Mouse (Mus musculus): ENCODE results near the gene Hdac11. TPM values are rescaled to one million over a fixed set of nuclear protein-coding genes. Genes with fewer than 3 reads are reported as not detected.
"Not testable (repeated sequence)": the region's sequence is repeated elsewhere in the genome, so short reads cannot be mapped to it uniquely, and the experiment has no call there.

Gene Hdac11
- total and polyA plus RNA-seq, 3 experiments = 0.54 to 1.4 (median 1.4) TPM

DNA sequence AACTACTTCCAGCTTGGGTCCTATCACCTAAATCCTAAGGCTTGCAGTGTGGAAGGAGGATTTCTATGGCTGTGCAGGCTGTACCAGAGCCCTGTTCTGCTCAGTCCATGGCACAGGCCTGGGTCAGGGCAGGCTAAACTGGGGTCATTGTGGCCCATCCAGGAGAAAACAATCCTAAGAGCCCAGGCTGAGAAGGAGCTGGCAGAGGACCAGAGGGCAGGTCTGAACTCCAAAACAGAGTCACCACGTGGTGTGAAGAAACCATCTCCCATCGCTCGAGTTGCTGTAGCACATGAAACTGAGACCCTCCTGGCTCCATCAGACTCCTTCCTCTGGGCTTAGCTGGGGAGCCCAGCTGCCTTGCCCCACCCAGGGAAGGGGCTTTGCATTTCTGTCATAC lies 48.9 kb downstream of the Hdac11 start:
- Histone ChIP-seq H3K4me3 (ENCODE audit: low read depth, low read length) (no peak overlapping the region), H3K27me3 (ENCODE audit: insufficient read depth, low read length) (peaks cover 14% of the 10 kb centered on the region), H3K9me3 (replicated peaks) (no peaks in the 10 kb centered on the region), H3K4me1 (ENCODE audit: insufficient read depth, low read depth, low read length) (no peaks in the 10 kb centered on the region), H3K36me3 (replicated peaks) (no peaks in the 10 kb centered on the region)
- DNase-seq (ENCODE audit: low spot score) (no peak), ATAC-seq (ENCODE audit: extremely low read depth, insufficient number of reproducible peaks, low FRiP score, poor library complexity, severe bottlenecking) (no peak)
- TF ChIP-seq GATA2 (IDR thresholded peaks at IDR 0.05; ENCODE audit: borderline replicate concordance, low read depth, low read length) (no peak), CTCF (IDR thresholded peaks at IDR 0.05; ENCODE audit: low read depth, low read length) (no peak)

DNA sequence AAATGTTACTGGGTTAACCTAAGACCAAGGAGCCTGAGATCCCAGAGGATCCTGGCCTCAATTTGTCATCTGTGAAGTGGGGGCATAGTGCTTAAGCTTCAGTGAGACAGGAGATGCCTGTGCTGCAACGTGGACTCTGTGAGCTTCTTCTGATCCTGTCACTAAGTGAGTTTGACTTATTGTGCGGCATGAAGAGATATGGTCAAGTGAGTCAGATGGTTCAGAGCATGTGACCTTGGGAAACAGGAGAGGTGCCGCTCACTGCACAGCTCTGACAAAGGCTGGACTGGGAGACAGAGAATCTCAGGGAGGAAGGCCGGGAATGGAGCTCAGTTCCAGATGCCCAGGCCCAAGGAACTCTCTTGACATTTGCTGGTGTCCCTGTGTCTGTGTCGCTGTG lies 49.3 kb downstream of the Hdac11 start:
- Histone ChIP-seq H3K36me3 (replicated peaks) (no peaks in the 10 kb centered on the region), H3K4me3 (ENCODE audit: low read depth, low read length) (no peak overlapping the region), H3K27me3 (ENCODE audit: insufficient read depth, low read length) (peaks cover 18% of the 10 kb centered on the region), H3K4me1 (ENCODE audit: insufficient read depth, low read depth, low read length) (no peaks in the 10 kb centered on the region), H3K9me3 (replicated peaks) (no peaks in the 10 kb centered on the region)
- no peak for ATAC-seq (ENCODE audit: extremely low read depth, insufficient number of reproducible peaks, low FRiP score, poor library complexity, severe bottlenecking)
- DNase-seq (ENCODE audit: low spot score) = no peak
- TF ChIP-seq POLR2AphosphoS5 (IDR thresholded peaks at IDR 0.05; ENCODE audit: insufficient replicate concordance, low read depth, low read length) (no peak), TAL1 (conservative IDR thresholded peaks at IDR 0.05; ENCODE audit: low read depth, low read length) (no peak), GATA1 (IDR thresholded peaks at IDR 0.05; ENCODE audit: borderline replicate concordance, low read length) (no peak), GATA2 (IDR thresholded peaks at IDR 0.05; ENCODE audit: borderline replicate concordance, low read depth, low read length) (no peak)

DNA sequence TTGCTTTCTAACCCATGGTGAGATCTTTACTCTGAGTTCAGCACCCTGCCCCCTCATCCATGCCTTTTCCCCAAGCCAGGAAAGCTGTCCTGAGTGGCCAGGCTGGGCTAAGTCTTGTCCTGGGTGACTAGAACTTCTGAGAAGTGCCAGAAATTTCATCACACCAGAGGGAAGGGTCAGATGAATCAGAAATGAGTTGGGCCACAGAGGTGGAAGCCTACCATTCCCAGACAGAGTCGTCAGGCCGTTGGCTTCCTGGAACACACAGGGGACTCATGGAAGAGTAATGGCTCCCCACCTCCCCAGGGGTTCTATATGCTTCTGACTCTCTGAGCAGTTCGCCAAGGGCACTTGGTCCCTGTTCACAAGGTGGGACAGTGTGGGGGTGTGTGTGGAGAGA lies 51.0 kb downstream of the Hdac11 start:
- DNase-seq (ENCODE audit: low spot score) (no peak), ATAC-seq (ENCODE audit: extremely low read depth, insufficient number of reproducible peaks, low FRiP score, poor library complexity, severe bottlenecking) (no peak)
- no peak overlapping the region for H3K4me3 ChIP-seq (ENCODE audit: low read depth, low read length)
- H3K27me3 ChIP-seq (ENCODE audit: insufficient read depth, low read length) = peaks cover 18% of the 10 kb centered on the region
- H3K9me3 ChIP-seq (replicated peaks) = no peaks in the 10 kb centered on the region
- no peak for TF ChIP-seq CTCF (IDR thresholded peaks at IDR 0.05; ENCODE audit: low read depth, low read length)
- TF ChIP-seq POLR2AphosphoS5 (IDR thresholded peaks at IDR 0.05; ENCODE audit: insufficient replicate concordance, low read depth, low read length) = no peak
- TF ChIP-seq GATA2 (IDR thresholded peaks at IDR 0.05; ENCODE audit: borderline replicate concordance, low read depth, low read length) = no peak
- no peak for TF ChIP-seq GATA1 (IDR thresholded peaks at IDR 0.05; ENCODE audit: borderline replicate concordance, low read length)
- no peak for TF ChIP-seq TAL1 (conservative IDR thresholded peaks at IDR 0.05; ENCODE audit: low read depth, low read length)
- no peaks in the 10 kb centered on the region for H3K36me3 ChIP-seq (replicated peaks)
- H3K4me1 ChIP-seq (ENCODE audit: insufficient read depth, low read depth, low read length) = no peaks in the 10 kb centered on the region

DNA sequence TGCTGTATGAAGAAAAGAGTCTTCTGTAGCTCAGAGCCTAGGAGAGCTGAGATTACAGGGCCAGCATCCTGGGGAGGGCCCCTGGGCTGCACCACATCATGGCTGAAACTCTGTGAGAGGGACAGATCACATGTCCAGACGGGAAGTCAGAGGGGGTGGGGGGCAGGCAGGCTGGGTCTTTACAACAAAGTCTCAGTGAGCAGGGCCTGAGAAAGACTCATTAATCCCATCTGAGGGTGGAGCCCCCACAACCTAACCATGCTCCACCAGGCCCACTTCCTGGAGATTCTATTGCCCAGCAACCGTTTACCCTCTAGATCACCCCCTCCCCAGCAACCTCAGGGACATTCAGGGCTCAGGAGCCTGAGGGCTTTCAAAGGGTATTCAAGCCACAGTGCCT lies 53.3 kb downstream of the Hdac11 start:
- Histone ChIP-seq H3K36me3 (replicated peaks) (no peaks in the 10 kb centered on the region), H3K4me3 (ENCODE audit: low read depth, low read length) (no peak overlapping the region), H3K4me1 (ENCODE audit: insufficient read depth, low read depth, low read length) (no peaks in the 10 kb centered on the region), H3K9me3 (replicated peaks) (no peaks in the 10 kb centered on the region), H3K27me3 (ENCODE audit: insufficient read depth, low read length) (peaks cover 22% of the 10 kb centered on the region)
- TF ChIP-seq GATA1 (IDR thresholded peaks at IDR 0.05; ENCODE audit: borderline replicate concordance, low read length) = no peak
- no peak for TF ChIP-seq GATA2 (IDR thresholded peaks at IDR 0.05; ENCODE audit: borderline replicate concordance, low read depth, low read length)
- no peak for TF ChIP-seq TAL1 (conservative IDR thresholded peaks at IDR 0.05; ENCODE audit: low read depth, low read length)
- DNase-seq (ENCODE audit: low spot score) (no peak), ATAC-seq (ENCODE audit: extremely low read depth, insufficient number of reproducible peaks, low FRiP score, poor library complexity, severe bottlenecking) (no peak)

DNA sequence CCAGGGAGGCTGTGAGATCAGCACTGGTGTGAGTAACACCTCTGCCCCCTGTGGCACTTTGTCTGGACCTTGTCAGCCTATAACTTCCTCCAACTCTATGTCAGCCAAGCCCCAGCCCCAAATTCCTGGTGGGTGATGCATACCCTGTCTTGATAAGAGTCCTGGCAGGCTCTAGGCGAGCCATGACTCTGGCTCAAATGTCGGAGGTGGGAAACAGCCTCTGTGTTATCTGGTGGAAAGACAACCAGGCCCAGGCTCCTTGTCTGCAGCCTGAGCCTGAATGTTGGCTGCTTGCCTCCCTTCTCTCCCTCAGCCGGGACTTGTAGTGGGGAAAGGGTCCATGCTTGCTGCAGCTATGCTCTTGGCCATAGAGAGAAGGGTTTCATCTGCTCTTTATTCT lies 54.4 kb downstream of the Hdac11 start:
- H3K9me3 ChIP-seq (replicated peaks) = no peaks in the 10 kb centered on the region
- no peak overlapping the region for H3K4me3 ChIP-seq (ENCODE audit: low read depth, low read length)
- H3K36me3 ChIP-seq (replicated peaks) = no peaks in the 10 kb centered on the region
- no peaks in the 10 kb centered on the region for H3K4me1 ChIP-seq (ENCODE audit: insufficient read depth, low read depth, low read length)
- DNase-seq (ENCODE audit: low spot score) = no peak
- no peak for TF ChIP-seq GATA1 (IDR thresholded peaks at IDR 0.05; ENCODE audit: borderline replicate concordance, low read length)
- no peak for TF ChIP-seq POLR2AphosphoS5 (IDR thresholded peaks at IDR 0.05; ENCODE audit: insufficient replicate concordance, low read depth, low read length)
- no peak for TF ChIP-seq TAL1 (conservative IDR thresholded peaks at IDR 0.05; ENCODE audit: low read depth, low read length)
- TF ChIP-seq CTCF (IDR thresholded peaks at IDR 0.05; ENCODE audit: low read depth, low read length) = no peak
- TF ChIP-seq GATA2 (IDR thresholded peaks at IDR 0.05; ENCODE audit: borderline replicate concordance, low read depth, low read length) = no peak
- H3K27me3 ChIP-seq (ENCODE audit: insufficient read depth, low read length) = peaks cover 23% of the 10 kb centered on the region
- no peak for ATAC-seq (ENCODE audit: extremely low read depth, insufficient number of reproducible peaks, low FRiP score, poor library complexity, severe bottlenecking)

DNA sequence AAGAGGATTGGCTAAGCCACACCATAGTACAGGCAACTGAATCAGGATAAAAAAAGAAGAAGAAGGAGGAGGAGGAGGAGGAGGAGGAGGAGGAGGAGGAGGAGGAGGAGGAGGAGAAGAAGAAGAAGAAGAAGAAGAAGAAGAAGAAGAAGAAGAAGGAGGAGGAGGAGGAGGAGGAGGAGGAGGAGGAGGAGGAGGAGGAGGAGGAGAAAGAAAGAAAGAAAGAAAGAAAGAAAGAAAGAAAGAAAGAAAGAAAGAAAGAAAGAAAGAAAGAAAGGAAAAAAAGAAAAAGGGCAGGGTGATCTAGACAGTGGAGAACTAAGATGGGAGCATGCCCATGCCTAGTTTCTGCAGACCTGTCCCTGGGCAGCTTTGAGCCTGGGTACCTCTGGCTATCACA lies 55.7 kb downstream of the Hdac11 start, which contains the start of gene Fbln2:
Fbln2 (plus strand) TSS at position 301 of the 400 bp plus-strand sequence.
- not testable (repeated sequence) for H3K4me1 ChIP-seq (ENCODE audit: insufficient read depth, low read depth, low read length); H3K36me3 ChIP-seq (replicated peaks); ATAC-seq (ENCODE audit: extremely low read depth, insufficient number of reproducible peaks, low FRiP score, poor library complexity, severe bottlenecking); H3K4me3 ChIP-seq (ENCODE audit: low read depth, low read length); DNase-seq (ENCODE audit: low spot score); H3K9me3 ChIP-seq (replicated peaks)
- peaks cover 20% of the 10 kb centered on the region for H3K27me3 ChIP-seq (ENCODE audit: insufficient read depth, low read length)

DNA sequence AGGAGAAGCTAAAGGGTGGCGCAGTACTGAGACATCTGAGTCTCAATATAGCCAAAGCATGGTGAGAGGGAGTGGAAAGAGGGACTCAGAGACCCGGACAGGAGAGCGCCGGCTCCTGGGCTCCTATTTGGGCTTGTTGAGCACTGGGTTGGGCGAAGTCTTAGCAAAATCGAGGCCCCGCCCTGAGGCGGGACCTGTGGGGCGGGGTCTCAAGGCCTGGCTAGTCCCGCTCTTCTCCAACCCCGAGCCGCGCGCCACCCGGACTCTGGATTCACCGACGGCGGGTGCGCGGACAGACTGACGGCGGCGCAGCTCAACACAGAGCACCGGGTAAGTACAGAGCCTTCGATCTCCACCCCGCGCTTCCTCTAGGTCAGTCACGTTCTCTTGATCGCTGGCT lies 56.1 kb downstream of the Hdac11 start:
- no peaks in the 10 kb centered on the region for H3K9me3 ChIP-seq (replicated peaks)
- no peaks in the 10 kb centered on the region for H3K36me3 ChIP-seq (replicated peaks)
- H3K4me1 ChIP-seq (ENCODE audit: insufficient read depth, low read depth, low read length) = no peaks in the 10 kb centered on the region
- H3K27me3 ChIP-seq (ENCODE audit: insufficient read depth, low read length) = peaks cover 20% of the 10 kb centered on the region
- DNase-seq (ENCODE audit: low spot score) = no peak
- TF ChIP-seq POLR2AphosphoS5 (IDR thresholded peaks at IDR 0.05; ENCODE audit: insufficient replicate concordance, low read depth, low read length) (no peak), TAL1 (conservative IDR thresholded peaks at IDR 0.05; ENCODE audit: low read depth, low read length) (no peak), GATA1 (IDR thresholded peaks at IDR 0.05; ENCODE audit: borderline replicate concordance, low read length) (no peak), GATA2 (IDR thresholded peaks at IDR 0.05; ENCODE audit: borderline replicate concordance, low read depth, low read length) (no peak), CTCF (IDR thresholded peaks at IDR 0.05; ENCODE audit: low read depth, low read length) (no peak)
- no peak for ATAC-seq (ENCODE audit: extremely low read depth, insufficient number of reproducible peaks, low FRiP score, poor library complexity, severe bottlenecking)
- H3K4me3 ChIP-seq (ENCODE audit: low read depth, low read length) = no peak overlapping the region
